Mouse (Mus musculus) erythroblast, embryonic 14.5 days (primary cell): ENCODE measurements around the gene Iqgap3. TPM values are rescaled to one million over a fixed set of nuclear protein-coding genes. Genes with fewer than 3 reads are reported as not detected.

Source experiments
- H3K27me3 ChIP-seq: 2 replicates; pipeline ENCODE4 v1.6.1; 2012; ENCODE audit warnings: inconsistent platforms; ENCODE audit not compliant: control insufficient read depth
- H3K36me3 ChIP-seq: 2 replicates; pipeline ENCODE4 v1.6.1; 2012; ENCODE audit warnings: mild to moderate bottlenecking, inconsistent platforms; ENCODE audit not compliant: control insufficient read depth
- H3K4me1 ChIP-seq: 2 replicates; pipeline ENCODE4 v1.6.1; 2012; ENCODE audit warnings: inconsistent platforms; ENCODE audit not compliant: control insufficient read depth
- H3K4me3 ChIP-seq: replicated peaks from 2 replicates; pipeline ENCODE3; 2012; ENCODE audit warnings: moderate library complexity, mild to moderate bottlenecking, inconsistent platforms
- H3K9me3 ChIP-seq: 2 replicates; pipeline ENCODE4 v1.6.1; 2012; ENCODE audit warnings: low read length, inconsistent platforms, mixed read lengths; ENCODE audit not compliant: control insufficient read depth
- GATA1 ChIP-seq: IDR thresholded peaks from 2 replicates; pipeline ENCODE4 v1.6.1; 2012; ENCODE audit warnings: low read length, inconsistent platforms, mixed read lengths
- TAL1 ChIP-seq: IDR thresholded peaks from 3 replicates; pipeline ENCODE4 v1.6.1; 2012; ENCODE audit warnings: low read length, inconsistent platforms, mixed read lengths
- polyA plus RNA-seq: library from polyadenylated mRNA; stranded (reverse); fragments of >175 nt; gene quantifications from 2 replicates; pipeline ENCODE4 v1.2.3, GENCODE M21; 2012

The Iqgap3 gene
- polyA plus RNA-seq, 1 experiment, result 1.6 TPM

DNA sequence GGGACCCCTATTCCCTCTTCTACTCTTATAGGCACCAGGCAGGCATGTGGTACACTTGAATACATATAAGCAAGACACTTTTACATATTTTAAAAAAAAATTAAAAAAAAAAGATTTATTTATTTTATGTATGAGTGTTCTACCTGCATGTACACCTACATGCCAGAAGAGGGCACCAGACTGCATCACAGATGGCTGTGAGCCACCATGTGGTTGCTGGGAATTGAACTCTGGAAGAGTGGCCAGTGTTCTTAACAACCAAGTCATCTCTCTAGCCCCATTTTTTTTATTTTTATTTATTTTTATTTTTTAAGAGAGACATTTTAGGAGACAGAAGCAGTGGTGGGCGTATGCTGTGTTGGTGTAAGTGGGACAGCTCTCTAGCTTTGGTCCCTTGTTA, 5.9 kb downstream of the Iqgap3 start:
- Histone ChIP-seq H3K4me3 (no peak overlapping the region), H3K27me3 (no peaks in the 10 kb centered on the region), H3K4me1 (peaks cover 10% of the 10 kb centered on the region), H3K36me3 (peaks cover 84% of the 10 kb centered on the region), H3K9me3 (no peaks in the 10 kb centered on the region)
- no peak for TF ChIP-seq TAL1
- no peak for TF ChIP-seq GATA1

DNA sequence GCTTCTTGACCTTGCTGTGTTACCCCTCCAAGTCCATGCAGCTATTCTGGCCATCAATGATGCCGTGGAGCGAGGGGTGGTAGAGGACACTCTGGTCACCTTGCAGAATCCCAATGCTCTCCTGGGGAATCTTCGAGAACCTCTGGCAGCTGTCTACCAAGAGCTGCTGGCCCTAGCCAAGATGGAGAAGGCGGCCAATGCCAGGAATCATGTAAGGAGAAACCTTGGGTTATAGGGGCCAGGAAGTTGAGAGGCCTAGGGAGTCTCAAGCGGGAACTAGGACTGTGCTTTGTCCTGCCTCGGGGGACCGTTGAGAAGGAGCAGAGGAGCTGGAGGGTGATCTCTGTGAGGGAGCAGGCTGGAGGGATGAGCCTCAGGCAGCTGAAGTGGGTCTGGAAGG, 8.3 kb downstream of the Iqgap3 start:
- Histone ChIP-seq H3K9me3 (no peaks in the 10 kb centered on the region), H3K4me1 (no peaks in the 10 kb centered on the region), H3K27me3 (no peaks in the 10 kb centered on the region), H3K36me3 (peaks cover 92% of the 10 kb centered on the region), H3K4me3 (no peak overlapping the region)
- TF ChIP-seq GATA1 (no peak), TAL1 (no peak)

DNA sequence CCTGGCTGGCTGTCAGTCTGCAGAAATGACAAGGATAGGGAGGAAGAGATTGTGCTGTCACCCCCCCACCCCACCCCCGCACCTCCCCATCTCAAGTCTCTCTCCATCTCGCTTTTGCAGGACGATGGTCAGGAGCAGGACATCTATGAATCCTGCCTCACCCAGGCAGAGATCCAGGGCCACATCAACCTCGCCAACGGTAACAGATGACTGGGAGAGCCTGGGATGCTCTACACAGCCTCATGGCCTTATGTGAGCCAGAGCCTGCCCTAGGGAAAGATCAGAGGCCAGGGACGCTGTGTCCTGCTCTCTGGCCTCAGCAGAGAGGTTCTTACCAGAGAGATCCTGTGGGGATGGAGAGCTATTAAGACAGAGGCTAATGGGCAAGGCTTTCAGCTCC, 8.8 kb downstream of the Iqgap3 start:
- Histone ChIP-seq H3K36me3 (peaks cover 93% of the 10 kb centered on the region), H3K9me3 (no peaks in the 10 kb centered on the region), H3K4me3 (no peak overlapping the region), H3K27me3 (no peaks in the 10 kb centered on the region), H3K4me1 (no peaks in the 10 kb centered on the region)
- no peak for TF ChIP-seq TAL1
- no peak for TF ChIP-seq GATA1

DNA sequence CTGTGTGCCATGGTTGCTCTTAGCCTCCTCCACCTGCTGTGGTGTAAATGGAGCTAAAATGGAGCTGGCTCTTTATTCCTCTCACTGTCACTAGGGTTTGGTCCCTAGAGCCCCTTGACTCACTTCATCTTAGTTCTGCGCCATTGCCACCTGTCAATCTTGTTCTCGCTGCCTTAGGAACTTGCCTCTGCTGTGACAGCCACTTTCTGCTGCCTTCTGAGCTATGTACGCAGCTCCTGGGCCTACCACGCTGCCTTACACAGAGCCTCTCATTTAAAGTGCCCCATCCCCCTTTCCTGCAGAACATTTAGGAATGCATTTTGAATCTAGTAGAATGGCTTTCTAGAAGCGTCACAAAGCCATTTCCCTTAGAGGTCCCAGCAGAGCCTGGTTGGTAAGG, 12.4 kb downstream of the Iqgap3 start:
- Histone ChIP-seq H3K4me3 (no peak overlapping the region), H3K27me3 (no peaks in the 10 kb centered on the region), H3K36me3 (peaks cover 95% of the 10 kb centered on the region), H3K4me1 (no peaks in the 10 kb centered on the region), H3K9me3 (no peaks in the 10 kb centered on the region)
- TF ChIP-seq TAL1 (no peak), GATA1 (no peak)

GRCm38 (mm10) chr3:88097666-88098065, 15.9 kb downstream of the Iqgap3 start:
- Histone ChIP-seq H3K9me3 (no peaks in the 10 kb centered on the region), H3K36me3 (peaks cover 90% of the 10 kb centered on the region), H3K27me3 (no peaks in the 10 kb centered on the region), H3K4me1 (no peaks in the 10 kb centered on the region), H3K4me3 (no peak overlapping the region)
- TF ChIP-seq GATA1, result no peak
- TF ChIP-seq TAL1, result no peak

DNA sequence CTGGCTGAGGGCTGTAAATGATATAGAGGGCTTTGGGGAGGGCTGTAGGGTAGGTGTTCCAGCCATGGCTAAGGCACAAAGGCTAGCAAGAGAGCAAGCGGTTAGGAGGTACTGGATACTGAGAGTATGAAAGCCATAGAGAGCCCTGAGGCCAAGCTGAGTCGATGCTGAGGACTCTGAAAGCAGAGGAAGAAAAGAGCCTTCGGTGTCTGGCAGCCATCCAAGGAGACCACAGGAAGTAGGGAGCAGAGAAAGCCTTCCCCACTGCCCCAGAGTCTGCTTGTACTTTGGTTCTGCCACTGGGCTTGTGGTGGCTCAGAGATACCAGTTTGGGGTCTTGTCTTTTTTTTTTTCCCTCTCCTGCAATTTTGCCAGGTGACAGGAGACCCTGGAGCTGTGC, 18.5 kb downstream of the Iqgap3 start:
- Histone ChIP-seq H3K4me1 (no peaks in the 10 kb centered on the region), H3K36me3 (peaks cover 92% of the 10 kb centered on the region), H3K27me3 (no peaks in the 10 kb centered on the region), H3K9me3 (no peaks in the 10 kb centered on the region), H3K4me3 (no peak overlapping the region)
- TF ChIP-seq TAL1 (no peak), GATA1 (no peak)

- H3K36me3 ChIP-seq, result peaks cover 93% of the 10 kb centered on the region
- no peaks in the 10 kb centered on the region for H3K9me3 ChIP-seq
- TF ChIP-seq GATA1 (no peak), TAL1 (no peak)
- no peaks in the 10 kb centered on the region for H3K27me3 ChIP-seq
- no peaks in the 10 kb centered on the region for H3K4me1 ChIP-seq
- no peak overlapping the region for H3K4me3 ChIP-seq
Observed at GRCm38 (mm10) chr3:88101736-88102135, 20.0 kb downstream of the Iqgap3 start.

GRCm38 (mm10) chr3:88102196-88102595, 20.4 kb downstream of the Iqgap3 start:
- H3K4me1 ChIP-seq, result no peaks in the 10 kb centered on the region
- peaks cover 92% of the 10 kb centered on the region for H3K36me3 ChIP-seq
- TF ChIP-seq TAL1 (no peak), GATA1 (no peak)
- H3K4me3 ChIP-seq, result no peak overlapping the region
- no peaks in the 10 kb centered on the region for H3K9me3 ChIP-seq
- no peaks in the 10 kb centered on the region for H3K27me3 ChIP-seq

- H3K4me1 ChIP-seq, result no peaks in the 10 kb centered on the region
- H3K9me3 ChIP-seq, result no peaks in the 10 kb centered on the region
- no peak overlapping the region for H3K4me3 ChIP-seq
- no peak for TF ChIP-seq TAL1
- TF ChIP-seq GATA1, result no peak
- peaks cover 92% of the 10 kb centered on the region for H3K36me3 ChIP-seq
- no peaks in the 10 kb centered on the region for H3K27me3 ChIP-seq
Observed at GRCm38 (mm10) chr3:88102611-88103010, 20.8 kb downstream of the Iqgap3 start.

DNA sequence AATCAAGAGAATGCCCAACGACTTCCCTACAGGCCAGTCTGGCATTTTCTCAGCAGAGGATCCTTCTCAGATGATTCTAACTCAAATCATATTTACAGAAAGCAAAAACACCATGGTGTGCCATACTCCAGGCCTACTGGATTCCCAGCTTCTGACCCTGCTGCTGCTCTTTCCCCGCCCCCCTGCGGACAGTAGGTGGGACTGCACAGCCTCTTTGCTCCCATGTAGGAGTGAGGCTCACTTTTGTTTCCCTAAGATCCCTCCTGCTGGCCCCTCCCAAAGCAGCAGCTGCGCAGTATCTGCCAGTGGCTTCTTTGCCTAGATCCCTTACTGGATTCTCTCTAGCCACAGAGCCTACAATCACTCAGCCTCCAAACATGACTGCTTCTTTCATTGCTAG, 24.4 kb downstream of the Iqgap3 start:
- H3K4me1 ChIP-seq, result no peaks in the 10 kb centered on the region
- no peaks in the 10 kb centered on the region for H3K27me3 ChIP-seq
- H3K36me3 ChIP-seq, result peaks cover 95% of the 10 kb centered on the region
- H3K4me3 ChIP-seq, result no peak overlapping the region
- no peak for TF ChIP-seq TAL1
- no peak for TF ChIP-seq GATA1
- no peaks in the 10 kb centered on the region for H3K9me3 ChIP-seq

GRCm38 (mm10) chr3:88109126-88109525, 27.4 kb downstream of the Iqgap3 start:
- peaks cover 93% of the 10 kb centered on the region for H3K36me3 ChIP-seq
- no peaks in the 10 kb centered on the region for H3K9me3 ChIP-seq
- TF ChIP-seq TAL1 (no peak), GATA1 (no peak)
- no peak overlapping the region for H3K4me3 ChIP-seq
- H3K4me1 ChIP-seq, result no peaks in the 10 kb centered on the region
- H3K27me3 ChIP-seq, result no peaks in the 10 kb centered on the region
